Mouse (Mus musculus): ENCODE results near the gene Fhl3. TPM values are rescaled to one million over a fixed set of nuclear protein-coding genes. Genes with fewer than 3 reads are reported as not detected.
A peak's percentile ranks its signal among the peaks of the same experiment; 100 is the strongest.

Gene Fhl3
- polyA plus RNA-seq, 1 experiment from 2014 or later: 1.6 TPM

DNA sequence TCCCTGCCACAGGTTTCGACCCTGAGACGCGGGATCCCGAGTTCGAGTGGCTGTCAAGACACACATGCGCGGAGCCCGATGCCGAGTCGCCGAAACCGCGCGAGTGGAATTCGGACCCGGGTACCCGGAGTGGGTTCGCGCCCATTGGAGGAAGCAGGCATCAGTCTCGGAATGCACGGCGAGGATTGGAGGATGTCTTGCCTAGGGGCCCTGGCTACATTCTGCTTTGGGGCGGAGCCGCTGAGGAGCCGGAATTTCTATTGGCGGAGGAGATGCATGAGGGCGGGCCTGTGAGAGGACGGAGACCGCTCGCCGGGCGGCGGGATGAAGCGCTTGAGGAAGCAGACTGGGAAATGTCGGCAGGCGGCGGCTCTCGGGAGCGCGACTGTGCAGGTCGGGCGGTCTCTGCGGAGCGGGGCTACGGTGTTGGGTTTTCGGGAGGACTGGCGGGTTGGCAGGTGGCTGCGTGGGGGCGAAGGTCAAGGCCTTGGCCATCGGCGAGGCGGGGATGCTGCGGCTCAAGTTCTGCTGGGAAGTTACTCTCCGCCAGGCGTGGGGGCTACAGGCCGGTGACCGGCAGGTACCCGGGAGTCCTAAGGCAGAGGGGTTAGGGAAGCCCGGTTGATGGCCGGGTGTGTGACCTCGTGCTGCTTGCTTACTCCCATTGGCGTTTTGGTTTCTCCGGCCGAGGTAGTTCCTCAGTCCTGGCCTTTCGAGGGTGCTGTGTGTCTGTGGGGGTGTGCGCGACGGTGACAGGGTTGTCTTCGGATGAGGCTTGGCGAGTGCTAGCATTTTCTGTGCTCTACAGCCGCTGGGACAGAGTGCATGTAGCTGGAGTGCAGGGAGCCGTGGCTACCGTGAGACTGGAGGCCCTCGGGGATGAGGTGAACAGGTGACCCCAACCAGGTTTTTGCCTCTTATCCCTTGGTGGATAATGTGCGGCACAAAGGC is 51.1 kb downstream of the Fhl3 start:
- peak overlapping the region; percentile 9; the same call in 1 of the 2 replicates for H3K27ac ChIP-seq (replicated peaks)
- H3K27me3 ChIP-seq: no peaks in the 10 kb centered on the region
- peak overlapping the region; percentile 95 for H3K4me2 ChIP-seq (replicated peaks)
- peak overlapping the region; percentile 69 for H3K9ac ChIP-seq (replicated peaks)
- peak overlapping the region; percentile 68 for H3K4me3 ChIP-seq
- peaks cover 16% of the 10 kb centered on the region for H3K4me1 ChIP-seq
- under 1% methylated on average over 75 of the region's 75 CpGs for WGBS
- H3K36me3 ChIP-seq: peaks cover 4% of the 10 kb centered on the region; the same call in 1 of the 2 replicates
- H3K9me3 ChIP-seq: no peaks in the 10 kb centered on the region
- ATAC-seq (replicated peaks): peak; percentile 100

- 22% methylated on average over 15 of the region's 15 CpGs for WGBS
- peak overlapping the region; percentile 95 for H3K4me2 ChIP-seq (replicated peaks)
- H3K9ac ChIP-seq (replicated peaks): peak overlapping the region; percentile 69
- peaks cover 16% of the 10 kb centered on the region for H3K4me1 ChIP-seq
- no peak for ATAC-seq (replicated peaks)
- H3K9me3 ChIP-seq: no peaks in the 10 kb centered on the region
- H3K36me3 ChIP-seq: peaks cover 2% of the 10 kb centered on the region; the same call in 1 of the 2 replicates
- no peaks in the 10 kb centered on the region for H3K27me3 ChIP-seq
- H3K4me3 ChIP-seq: peak overlapping the region; percentile 68
- H3K27ac ChIP-seq (replicated peaks): no peak overlapping the region
Measured at GRCm38 (mm10) chr4:124752281-124753199, 52.0 kb downstream of the Fhl3 start.

GRCm38 (mm10) chr4:124755526-124755925 is 55.0 kb downstream of the Fhl3 start:
- no peaks in the 10 kb centered on the region for H3K9me3 ChIP-seq
- no peaks in the 10 kb centered on the region for H3K27me3 ChIP-seq
- H3K27ac ChIP-seq (replicated peaks): no peak overlapping the region
- 83% methylated on average over 7 of the region's 7 CpGs for WGBS
- H3K4me2 ChIP-seq (replicated peaks): no peak overlapping the region
- H3K4me1 ChIP-seq: peaks cover 16% of the 10 kb centered on the region
- ATAC-seq (replicated peaks): no peak
- H3K4me3 ChIP-seq: no peak overlapping the region
- H3K9ac ChIP-seq (replicated peaks): no peak overlapping the region
- H3K36me3 ChIP-seq: no peaks in the 10 kb centered on the region

MicroRNA genes within 50 kb of the gene (microRNA counts, 519-probe panel; counts per million panel counts)
- microRNA mmu-miR-697 (not detected), microRNA mmu-miR-698 (not detected)

Small RNA genes lying within 50 kb of the gene (microRNA-seq; reads per million reads assigned to microRNA genes)
- gene Gm24721: not detected
- gene Mir697: not detected
- gene Mir698: not detected

Other genes starting within 250 kb of the Fhl3 start
- 1.2 TPM in 2 replicates for gene 3100002H09Rik, start 89.9 kb upstream of the Fhl3 start, polyA plus RNA-seq (2015; fragmentation: Nextera tagmentation; extraction: Ambion mirVana)
- 21.5 and 21.8 TPM in 2 replicates for gene Pou3f1, start 43.9 kb upstream of the Fhl3 start, polyA plus RNA-seq (2015; fragmentation: Nextera tagmentation; extraction: Ambion mirVana)
- gene Utp11, start 7.1 kb upstream of the Fhl3 start, polyA plus RNA-seq (2015; fragmentation: Nextera tagmentation; extraction: Ambion mirVana): 44.4 and 46.0 TPM in 2 replicates
- 132 and 133 TPM in 2 replicates for gene Sf3a3, start 14.1 kb downstream of the Fhl3 start, polyA plus RNA-seq (2015; fragmentation: Nextera tagmentation; extraction: Ambion mirVana)
- gene Inpp5b, start 41.1 kb downstream of the Fhl3 start, polyA plus RNA-seq (2015; fragmentation: Nextera tagmentation; extraction: Ambion mirVana): 22.6 and 25.2 TPM in 2 replicates
- gene Mtf1, start 101.4 kb downstream of the Fhl3 start, polyA plus RNA-seq (2015; fragmentation: Nextera tagmentation; extraction: Ambion mirVana): 12.1 and 13.8 TPM in 2 replicates
- gene Yrdc, start 150.0 kb downstream of the Fhl3 start, polyA plus RNA-seq (2015; fragmentation: Nextera tagmentation; extraction: Ambion mirVana): 51.1 and 59.3 TPM in 2 replicates
- gene 1110065P20Rik, start 150.5 kb downstream of the Fhl3 start, polyA plus RNA-seq (2015; fragmentation: Nextera tagmentation; extraction: Ambion mirVana): 81.3 and 86.1 TPM in 2 replicates
- gene Maneal, start 161.5 kb downstream of the Fhl3 start, polyA plus RNA-seq (2015; fragmentation: Nextera tagmentation; extraction: Ambion mirVana): 9.3 and 10.2 TPM in 2 replicates
- 1.3 and 1.4 TPM in 2 replicates for gene Epha10, start 180.2 kb downstream of the Fhl3 start, polyA plus RNA-seq (2015; fragmentation: Nextera tagmentation; extraction: Ambion mirVana)
- gene 9930104L06Rik, start 236.3 kb downstream of the Fhl3 start, polyA plus RNA-seq (2015; fragmentation: Nextera tagmentation; extraction: Ambion mirVana): 16.2 and 20.0 TPM in 2 replicates
- 81.4 and 87.0 TPM in 2 replicates for gene Cdca8, start 238.6 kb downstream of the Fhl3 start, polyA plus RNA-seq (2015; fragmentation: Nextera tagmentation; extraction: Ambion mirVana)